Mouse (Mus musculus) E14TG2a.4 (cell line): Measurements from ENCODE around the gene Chst5.

Experiments used
- H3K27me3 ChIP-seq: 2 replicates; pipeline ENCODE4 v1.6.1; 2014; ENCODE audit warnings: low read length, control low read depth; ENCODE audit not compliant: insufficient read depth
- H3K36me3 ChIP-seq: 2 replicates; pipeline ENCODE4 v1.6.1; 2014; ENCODE audit warnings: low read length, control low read depth; ENCODE audit not compliant: insufficient read depth
- H3K4me1 ChIP-seq: replicated peaks from 2 replicates; pipeline ENCODE4 v1.6.1; 2014; ENCODE audit warnings: low read depth, low read length, control low read depth
- H3K4me3 ChIP-seq: replicated peaks from 2 replicates; pipeline ENCODE4 v1.5.1; 2014; ENCODE audit warnings: mild to moderate bottlenecking, low read length
- H3K9me3 ChIP-seq: 2 replicates; pipeline ENCODE4 v1.6.1; 2014; ENCODE audit warnings: low read length, control low read depth
- CTCF ChIP-seq: conservative IDR thresholded peaks from 2 replicates; pipeline ENCODE4 v1.5.1; 2014; ENCODE audit warnings: low read length
- NANOG ChIP-seq: IDR thresholded peaks from 2 replicates; pipeline ENCODE4 v1.6.1; 2014; ENCODE audit warnings: borderline replicate concordance, low read length, mixed read lengths
- POU5F1 ChIP-seq: IDR thresholded peaks from 2 replicates; pipeline ENCODE4 v1.6.1; 2014; ENCODE audit warnings: low read length, borderline replicate concordance

Gene Chst5

GRCm38 (mm10) chr8:111911572-111911971 is 1.3 kb upstream of the Chst5 start:
- H3K4me3 ChIP-seq, result no peak overlapping the region
- no peak for TF ChIP-seq CTCF
- TF ChIP-seq NANOG, result no peak
- TF ChIP-seq POU5F1, result no peak
- H3K27me3 ChIP-seq, result peaks cover 25% of the 10 kb centered on the region
- peaks cover 72% of the 10 kb centered on the region for H3K4me1 ChIP-seq
- H3K36me3 ChIP-seq, result peaks cover 42% of the 10 kb centered on the region
- H3K9me3 ChIP-seq, result no peaks in the 10 kb centered on the region

DNA sequence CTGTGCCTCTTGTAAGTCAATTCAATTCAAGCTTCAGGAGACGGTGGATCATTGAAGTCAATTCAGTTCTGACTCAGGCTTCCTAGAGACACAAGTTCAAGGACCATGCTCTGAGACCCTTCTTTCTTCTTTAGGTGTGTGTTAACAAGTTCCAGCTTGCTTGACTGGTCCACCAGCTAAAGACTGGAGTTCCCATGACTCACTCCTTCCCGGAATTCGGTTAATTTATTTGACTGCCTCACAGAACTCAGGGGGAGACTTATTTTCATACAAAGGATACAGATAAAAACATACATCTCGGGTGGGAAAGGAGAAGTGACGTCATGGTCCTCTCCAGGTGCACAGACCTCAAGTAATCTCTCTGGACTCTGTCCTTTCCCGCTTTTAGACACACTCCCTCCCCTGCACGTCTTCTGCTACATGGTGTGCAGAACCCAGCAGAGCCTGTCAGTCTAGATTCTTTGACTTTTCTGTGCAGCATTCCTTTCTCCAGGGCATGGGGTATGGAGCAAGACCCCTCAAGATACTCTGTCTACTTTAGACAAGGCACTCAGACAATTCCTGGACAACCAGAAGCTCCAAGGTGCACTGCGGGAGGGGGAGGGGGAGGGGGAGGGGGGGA is 4.6 kb downstream of the Chst5 start:
- Histone ChIP-seq H3K4me3 (no peak overlapping the region), H3K4me1 (peaks cover 60% of the 10 kb centered on the region), H3K27me3 (peaks cover 24% of the 10 kb centered on the region), H3K9me3 (no peaks in the 10 kb centered on the region), H3K36me3 (no peaks in the 10 kb centered on the region)
- TF ChIP-seq CTCF (no peak), NANOG (no peak), POU5F1 (no peak)

- no peak for TF ChIP-seq POU5F1
- TF ChIP-seq NANOG, result no peak
- TF ChIP-seq CTCF, result no peak
- H3K4me1 ChIP-seq, result peaks cover 56% of the 10 kb centered on the region
- no peaks in the 10 kb centered on the region for H3K27me3 ChIP-seq
- no peaks in the 10 kb centered on the region for H3K9me3 ChIP-seq
- H3K36me3 ChIP-seq, result no peaks in the 10 kb centered on the region
- H3K4me3 ChIP-seq, result no peak overlapping the region
Measured at GRCm38 (mm10) chr8:111902080-111902479, 8.2 kb downstream of the Chst5 start.

DNA sequence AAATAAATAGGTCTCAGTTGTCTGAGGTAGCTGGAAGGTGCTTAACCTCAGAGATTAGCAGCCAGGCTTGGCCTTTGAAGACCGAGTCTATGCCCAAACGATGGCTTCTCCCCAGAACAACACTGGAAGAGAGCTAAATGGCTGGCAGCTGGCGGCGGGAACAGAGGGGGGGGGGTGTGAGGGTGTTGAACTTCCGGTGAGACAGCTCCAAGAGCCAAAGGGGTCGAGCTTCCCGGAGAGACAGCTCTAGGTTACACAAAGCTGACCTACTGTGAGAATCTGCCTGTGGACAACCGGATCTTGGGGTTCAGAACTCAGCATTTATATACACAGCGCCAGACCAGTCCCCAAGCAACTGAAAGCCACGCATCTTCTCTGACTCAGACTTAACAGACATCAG is 11.7 kb downstream of the Chst5 start:
- Histone ChIP-seq H3K9me3 (no peaks in the 10 kb centered on the region), H3K4me3 (peak overlapping the region; percentile 17; the same call in 1 of the 2 replicates), H3K36me3 (peaks cover 13% of the 10 kb centered on the region; the same call in 1 of the 2 replicates), H3K4me1 (peaks cover 53% of the 10 kb centered on the region), H3K27me3 (no peaks in the 10 kb centered on the region)
- TF ChIP-seq CTCF (no peak), NANOG (no peak), POU5F1 (no peak)

DNA sequence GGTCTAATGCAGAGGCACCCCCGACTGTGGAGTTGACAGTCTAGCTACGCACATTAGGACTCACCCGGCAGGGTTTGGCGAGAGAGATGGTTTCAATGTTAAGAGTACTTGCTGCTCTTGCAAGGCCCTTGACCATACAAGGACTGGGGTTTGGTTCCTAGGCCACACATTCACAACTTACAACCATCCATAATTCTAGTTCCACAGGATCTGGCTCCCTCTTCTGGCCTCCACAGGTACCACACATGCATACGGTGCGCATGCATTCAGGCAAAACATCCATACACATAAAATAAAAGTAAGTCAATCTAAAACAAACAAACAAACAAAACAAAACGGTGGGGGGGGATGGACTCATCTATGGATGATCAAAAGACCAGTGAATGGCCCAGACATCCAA is 15.3 kb downstream of the Chst5 start:
- H3K9me3 ChIP-seq, result no peaks in the 10 kb centered on the region
- peaks cover 64% of the 10 kb centered on the region for H3K4me1 ChIP-seq
- H3K36me3 ChIP-seq, result peaks cover 13% of the 10 kb centered on the region; the same call in 1 of the 2 replicates
- H3K4me3 ChIP-seq, result no peak overlapping the region
- peaks cover 14% of the 10 kb centered on the region for H3K27me3 ChIP-seq
- TF ChIP-seq NANOG (no peak), CTCF (peak; percentile 77)

DNA sequence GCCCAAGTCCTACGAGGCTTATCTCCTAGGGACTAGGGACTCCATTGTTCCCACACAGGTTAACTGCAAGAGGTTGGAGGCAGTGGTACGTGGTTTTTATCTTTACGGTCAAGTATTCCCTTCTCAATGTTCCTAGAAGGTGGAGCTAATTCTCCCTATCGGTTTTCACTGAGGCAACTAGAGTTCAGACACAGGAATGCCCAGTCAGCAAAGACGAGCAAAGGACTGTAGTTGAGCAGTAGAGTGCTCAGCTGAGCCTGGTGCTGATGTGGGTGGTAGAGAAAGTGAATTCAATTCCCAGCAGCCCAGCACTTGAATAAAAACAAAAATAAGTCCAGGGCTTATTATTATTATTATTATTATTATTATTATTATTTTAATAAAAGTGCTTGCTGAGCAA is 17.6 kb downstream of the Chst5 start:
- peaks cover 13% of the 10 kb centered on the region; the same call in 1 of the 2 replicates for H3K36me3 ChIP-seq

GRCm38 (mm10) chr8:111891983-111892382 is 18.3 kb downstream of the Chst5 start:
- Histone ChIP-seq H3K36me3 (peaks cover 13% of the 10 kb centered on the region; the same call in 1 of the 2 replicates), H3K27me3 (peaks cover 24% of the 10 kb centered on the region), H3K9me3 (no peaks in the 10 kb centered on the region), H3K4me3 (peak overlapping the region; percentile 78), H3K4me1 (peaks cover 77% of the 10 kb centered on the region)
- no peak for TF ChIP-seq NANOG

More for the DNA sequence above, 17.6 kb downstream of the Chst5 start:
- Histone ChIP-seq H3K4me3 (peak overlapping the region; percentile 78), H3K4me1 (peaks cover 72% of the 10 kb centered on the region), H3K27me3 (peaks cover 24% of the 10 kb centered on the region), H3K9me3 (no peaks in the 10 kb centered on the region)
- no peak for TF ChIP-seq CTCF
- TF ChIP-seq POU5F1, result no peak
- no peak for TF ChIP-seq NANOG

- Histone ChIP-seq H3K4me3 (peak overlapping the region; percentile 78), H3K9me3 (no peaks in the 10 kb centered on the region), H3K4me1 (peaks cover 70% of the 10 kb centered on the region), H3K36me3 (peaks cover 9% of the 10 kb centered on the region; the same call in 1 of the 2 replicates), H3K27me3 (peaks cover 30% of the 10 kb centered on the region)
- TF ChIP-seq CTCF (no peak), POU5F1 (no peak), NANOG (no peak)
Measured at GRCm38 (mm10) chr8:111890911-111891303, 19.3 kb downstream of the Chst5 start.
